ENCODE assay signal across 14 mouse cellular contexts in genomic region chr13:29058685-29059084, GRCm38 (mm10).
DNase-seq lines count a peak whose midpoint lies in the region; ATAC-seq lines count a peak whose summit lies in the region.
"Had no signal": no experiment of that assay in that cellular context is flagged by ENCODE, and none has a peak within 500 bp of the region (broad histone marks: within the 10 kb centered on the region; RNA-seq: fewer than 3 reads in every experiment).

No protein-coding gene starts in this region.

- H3K36me3 ChIP-seq in embryonic facial prominence, embryonic 13.5 days, result no peaks in the 10 kb centered on the region
- H3K36me3 ChIP-seq in embryonic facial prominence, embryonic 10.5 days (replicated peaks), result no peaks in the 10 kb centered on the region
- H3K36me3 ChIP-seq: forebrain, embryonic 15.5 days had no signal

- peaks cover 4% of the 10 kb centered on the region; the same call in 1 of the 2 replicates for H3K9me3 ChIP-seq in embryonic facial prominence, embryonic 13.5 days
- H3K9me3 ChIP-seq in embryonic facial prominence, embryonic 10.5 days, result peaks cover 3% of the 10 kb centered on the region; the same call in 1 of the 2 replicates
- H3K9me3 ChIP-seq: forebrain, embryonic 15.5 days had no signal

- 56% methylated on average over 5 of the region's 5 CpGs for WGBS in embryonic facial prominence, embryonic 13.5 days
- WGBS in embryonic facial prominence, embryonic 10.5 days, result 78% methylated on average over 5 of the region's 5 CpGs

- no peak overlapping the region for H3K9ac ChIP-seq in embryonic facial prominence, embryonic 13.5 days
- H3K9ac ChIP-seq: forebrain, embryonic 15.5 days had no signal

- 0 out of 2 replicates have a peak overlapping the region, but pooled peaks have one; percentile 5 for H3K4me2 ChIP-seq in embryonic facial prominence, embryonic 13.5 days
- H3K4me2 ChIP-seq: forebrain, embryonic 15.5 days had no signal

- H3K4me3 ChIP-seq in embryonic facial prominence, embryonic 13.5 days, result no peak overlapping the region
- no peak overlapping the region for H3K4me3 ChIP-seq in embryonic facial prominence, embryonic 10.5 days
- H3K4me3 ChIP-seq: forebrain, embryonic 15.5 days; megakaryocyte, embryonic 14.5 days had no signal

- no peak for DNase-seq in embryonic facial prominence, embryonic 10.5 days (ENCODE audit: low spot score)
- peak; percentile 19 for DNase-seq in retina, postnatal 1 day
- DNase-seq in retina, embryonic 14.5 days (ENCODE audit: low spot score), result no peak
- peak; percentile 20 to 63 for DNase-seq in heart, postnatal 14 days
- no peak for DNase-seq in cerebellum, postnatal 4 days (ENCODE audit: low spot score in 2 of 2)
- DNase-seq in kidney, adult 9 months, result no peak
- DNase-seq: cerebellum, adult 18-20 months; gastrocnemius, postnatal 36 days; kidney, adult 11 months; layer of hippocampus, adult 9-11 months had no signal

- H3K27me3 ChIP-seq in embryonic facial prominence, embryonic 13.5 days, result no peaks in the 10 kb centered on the region
- H3K27me3 ChIP-seq in embryonic facial prominence, embryonic 10.5 days (replicated peaks; ENCODE audit: low read depth, poor library complexity, severe bottlenecking), result no peaks in the 10 kb centered on the region
- H3K27me3 ChIP-seq: forebrain, embryonic 15.5 days; megakaryocyte, embryonic 14.5 days had no signal

- peaks cover 14% of the 10 kb centered on the region; the same call in 1 of the 2 replicates for H3K4me1 ChIP-seq in embryonic facial prominence, embryonic 13.5 days
- peaks cover 4% of the 10 kb centered on the region; the same call in 1 of the 2 replicates for H3K4me1 ChIP-seq in embryonic facial prominence, embryonic 10.5 days
- H3K4me1 ChIP-seq: megakaryocyte, embryonic 14.5 days had no signal

- H3K27ac ChIP-seq in embryonic facial prominence, embryonic 13.5 days, result no peak overlapping the region
- no peak overlapping the region for H3K27ac ChIP-seq in embryonic facial prominence, embryonic 10.5 days (replicated peaks)
- H3K27ac ChIP-seq: forebrain, embryonic 15.5 days had no signal

- ATAC-seq in embryonic facial prominence, embryonic 13.5 days (ENCODE audit: insufficient number of reproducible peaks, insufficient read depth, low FRiP score, low TSS enrichment, low read depth), result no peak
- no peak for ATAC-seq in erythroblast, adult 5-6 weeks (replicated peaks; ENCODE audit: low FRiP score, poor library complexity, severe bottlenecking)
- ATAC-seq: forebrain, embryonic 15.5 days had no signal

- intact Hi-C loops in heart, postnatal 14 days (cut with DNase I), result no loop called here

Comparison
In these comparisons a context has a peak if more than half of its experiments do, and no peak if none do; other contexts are left out.
1. DNase-seq: peak in retina, postnatal 1 day (single experiment) and heart, postnatal 14 days (2 of 2); none in embryonic facial prominence, embryonic 10.5 days (single experiment), retina, embryonic 14.5 days (single experiment), cerebellum, postnatal 4 days (0 of 2) and kidney, adult 9 months (single experiment).